Mouse (Mus musculus) ES-Bruce4 (cell line): ENCODE results near the gene Gpatch2. TPM values are rescaled to one million over a fixed set of nuclear protein-coding genes. Genes with fewer than 3 reads are reported as not detected.

Source experiments
- H3K27ac ChIP-seq: 2 replicates; pipeline ENCODE4 v1.5.1; 2012; ENCODE audit warnings: low read length, inconsistent platforms; ENCODE audit not compliant: insufficient read depth
- H3K27me3 ChIP-seq: 2 replicates; pipeline ENCODE4 v1.6.1; 2012; ENCODE audit warnings: mild to moderate bottlenecking, low read length, inconsistent platforms; ENCODE audit not compliant: control insufficient read depth, poor library complexity, insufficient read depth, severe bottlenecking
- H3K36me3 ChIP-seq: 2 replicates; pipeline ENCODE4 v1.6.1; 2012; ENCODE audit warnings: inconsistent platforms, mild to moderate bottlenecking, low read length, moderate library complexity; ENCODE audit not compliant: control insufficient read depth, poor library complexity, insufficient read depth, severe bottlenecking
- H3K4me1 ChIP-seq: one replicate; pipeline ENCODE4 v1.8.1; 2011; ENCODE audit warnings: low read length; ENCODE audit not compliant: control insufficient read depth, insufficient read depth
- H3K4me3 ChIP-seq: 2 replicates; pipeline ENCODE4 v1.5.1; 2011; ENCODE audit warnings: low read depth, mild to moderate bottlenecking, low read length
- H3K9ac ChIP-seq: 2 replicates; pipeline ENCODE4 v1.6.1; 2012; ENCODE audit warnings: low read depth, mild to moderate bottlenecking, inconsistent platforms; ENCODE audit not compliant: poor library complexity, severe bottlenecking
- H3K9me3 ChIP-seq: replicated peaks from 2 replicates; pipeline ENCODE4 v1.6.1; 2012; ENCODE audit warnings: mild to moderate bottlenecking, low read length, inconsistent platforms; ENCODE audit not compliant: control insufficient read depth, poor library complexity, insufficient read depth, severe bottlenecking
- CTCF ChIP-seq: IDR thresholded peaks from one replicate; pipeline ENCODE4 v1.8.1; 2011; ENCODE audit warnings: low read depth, low read length
- EP300 ChIP-seq: IDR thresholded peaks from 2 replicates; pipeline ENCODE4 v1.6.1; 2011; ENCODE audit warnings: low read depth, low read length; ENCODE audit not compliant: insufficient read depth
- POLR2A ChIP-seq: IDR thresholded peaks from one replicate; pipeline ENCODE4 v1.8.1; 2011; ENCODE audit warnings: low read length; ENCODE audit not compliant: insufficient read depth
- polyA plus RNA-seq: library from polyadenylated mRNA; stranded (reverse); fragments of >200 nt; gene quantifications from 2 replicates; pipeline ENCODE4 v1.2.4, GENCODE M21; 2011; ENCODE audit warnings: low read depth; ENCODE audit not compliant: missing spikeins, insufficient read depth, insufficient read length

Gene Gpatch2
- polyA plus RNA-seq, 1 experiment, result 27.0 TPM

DNA sequence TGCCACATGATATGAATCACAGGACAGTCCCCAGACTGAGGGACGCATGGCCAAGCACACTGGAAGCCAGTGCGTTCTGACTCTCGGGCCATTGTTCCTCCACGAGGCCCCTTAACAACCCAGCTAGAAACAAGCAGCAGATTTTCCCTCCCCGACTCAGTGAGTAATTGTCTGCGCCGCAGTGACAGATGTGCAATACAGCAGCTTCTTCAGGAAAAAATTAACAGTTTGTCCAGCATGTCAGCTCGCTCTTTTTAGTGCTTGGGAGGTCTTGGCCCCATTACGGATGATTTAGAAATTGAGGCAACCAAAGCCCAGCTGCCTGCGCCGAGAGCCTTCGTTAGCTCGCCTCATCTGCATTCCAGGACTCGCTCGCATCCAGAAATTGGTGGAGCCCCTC lies 140.9 kb downstream of the Gpatch2 start:
- H3K4me3 ChIP-seq, result no peak overlapping the region
- no peaks in the 10 kb centered on the region for H3K27me3 ChIP-seq
- H3K27ac ChIP-seq, result no peak overlapping the region
- TF ChIP-seq POLR2A (no peak), CTCF (no peak), EP300 (no peak)
- no peaks in the 10 kb centered on the region for H3K36me3 ChIP-seq
- H3K9ac ChIP-seq, result no peak overlapping the region
- no peaks in the 10 kb centered on the region for H3K4me1 ChIP-seq
- no peaks in the 10 kb centered on the region for H3K9me3 ChIP-seq

DNA sequence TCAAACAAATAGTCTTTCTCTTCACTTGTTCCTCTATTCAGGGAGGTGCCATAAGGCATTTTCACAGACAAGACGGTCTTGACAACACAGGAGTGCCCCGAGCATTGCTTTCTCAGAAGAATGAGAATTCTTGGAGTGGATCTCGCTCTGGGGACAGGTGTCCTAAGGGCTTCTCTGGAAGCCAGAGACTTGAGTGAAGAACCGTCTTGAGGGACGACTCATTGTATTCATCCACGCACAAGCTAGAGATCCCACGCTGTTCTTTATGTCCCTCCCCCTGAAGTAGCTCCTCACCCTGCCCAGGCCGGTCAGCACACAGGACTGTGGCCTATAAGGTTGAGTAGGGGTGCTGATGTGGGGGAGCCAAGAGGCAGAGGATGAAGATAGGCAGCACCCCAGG lies 141.6 kb downstream of the Gpatch2 start:
- no peak overlapping the region for H3K27ac ChIP-seq
- no peaks in the 10 kb centered on the region for H3K27me3 ChIP-seq
- no peaks in the 10 kb centered on the region for H3K36me3 ChIP-seq
- no peak for TF ChIP-seq EP300
- TF ChIP-seq CTCF, result no peak
- TF ChIP-seq POLR2A, result no peak
- H3K9me3 ChIP-seq, result no peaks in the 10 kb centered on the region
- no peaks in the 10 kb centered on the region for H3K4me1 ChIP-seq
- H3K4me3 ChIP-seq, result no peak overlapping the region
- no peak overlapping the region for H3K9ac ChIP-seq

DNA sequence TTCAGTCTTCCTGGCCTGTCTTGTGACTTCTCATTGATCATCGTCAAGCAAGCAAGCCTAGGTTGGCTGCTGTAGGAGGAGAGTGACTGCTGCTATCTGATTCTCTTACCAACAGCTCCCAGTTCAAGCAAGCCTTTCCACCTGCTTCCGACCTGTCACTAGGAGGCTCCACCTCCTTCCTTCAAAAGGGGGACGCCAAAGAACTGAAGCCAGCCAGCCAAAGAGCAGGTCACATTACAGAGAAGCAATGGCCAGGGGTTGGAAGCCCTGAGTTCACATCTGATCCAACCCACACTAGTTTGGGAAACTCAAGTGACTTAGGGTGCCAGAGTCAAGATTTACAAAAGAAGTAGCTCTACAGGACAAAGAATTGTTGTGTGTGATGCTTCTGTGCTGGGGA lies 144.9 kb downstream of the Gpatch2 start:
- Histone ChIP-seq H3K27me3 (no peaks in the 10 kb centered on the region), H3K9me3 (no peaks in the 10 kb centered on the region), H3K27ac (no peak overlapping the region), H3K36me3 (no peaks in the 10 kb centered on the region), H3K4me1 (no peaks in the 10 kb centered on the region), H3K4me3 (no peak overlapping the region), H3K9ac (no peak overlapping the region)
- peak; percentile 22 for TF ChIP-seq CTCF
- no peak for TF ChIP-seq EP300

DNA sequence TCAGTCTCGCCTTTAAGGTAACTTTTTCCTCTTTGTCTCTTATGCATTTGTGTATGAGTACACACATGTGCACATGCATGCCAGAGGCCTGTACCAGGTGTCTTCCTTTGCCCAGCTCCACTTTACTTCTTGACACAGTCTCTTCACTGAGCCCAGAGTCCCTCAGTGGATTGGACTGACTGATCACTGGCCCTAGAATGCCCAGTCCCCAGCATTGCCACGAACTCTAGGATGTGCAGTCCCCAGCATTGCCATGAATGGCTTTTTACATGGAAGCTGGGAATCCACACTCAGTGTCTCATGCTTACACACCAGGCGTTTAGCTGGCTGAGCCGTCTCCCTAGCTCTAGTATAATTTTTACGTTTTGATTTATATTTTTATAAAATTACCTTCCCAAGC lies 147.2 kb downstream of the Gpatch2 start:
- TF ChIP-seq EP300 (no peak), CTCF (no peak), POLR2A (no peak)
- no peaks in the 10 kb centered on the region for H3K36me3 ChIP-seq
- H3K9me3 ChIP-seq, result no peaks in the 10 kb centered on the region
- no peak overlapping the region for H3K4me3 ChIP-seq
- no peak overlapping the region for H3K9ac ChIP-seq
- no peaks in the 10 kb centered on the region for H3K27me3 ChIP-seq
- H3K27ac ChIP-seq, result no peak overlapping the region
- H3K4me1 ChIP-seq, result no peaks in the 10 kb centered on the region

DNA sequence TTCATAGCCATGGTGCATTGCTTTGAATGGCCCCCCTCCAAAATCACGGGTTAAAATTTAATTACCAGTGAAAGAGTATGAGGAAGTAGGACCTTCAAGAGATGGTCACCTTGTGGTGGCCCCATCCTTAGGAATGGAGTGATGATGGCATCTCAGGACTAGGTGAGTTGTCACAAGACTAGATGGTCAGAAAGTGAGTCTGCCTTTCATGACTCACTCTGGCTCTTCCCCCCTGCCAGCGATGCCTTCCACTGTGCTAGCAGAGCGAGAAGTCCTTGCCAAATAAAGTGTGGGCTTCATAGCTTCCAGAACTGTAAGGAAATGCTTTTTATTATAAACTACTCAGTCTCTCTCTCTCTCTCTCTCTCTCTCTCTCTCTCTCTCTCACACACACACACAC lies 150.1 kb downstream of the Gpatch2 start:
- Histone ChIP-seq H3K9ac (no peak overlapping the region), H3K9me3 (no peaks in the 10 kb centered on the region), H3K4me1 (no peaks in the 10 kb centered on the region), H3K36me3 (no peaks in the 10 kb centered on the region), H3K27ac (no peak overlapping the region), H3K27me3 (no peaks in the 10 kb centered on the region), H3K4me3 (no peak overlapping the region)
- no peak for TF ChIP-seq CTCF
- no peak for TF ChIP-seq POLR2A
- no peak for TF ChIP-seq EP300

DNA sequence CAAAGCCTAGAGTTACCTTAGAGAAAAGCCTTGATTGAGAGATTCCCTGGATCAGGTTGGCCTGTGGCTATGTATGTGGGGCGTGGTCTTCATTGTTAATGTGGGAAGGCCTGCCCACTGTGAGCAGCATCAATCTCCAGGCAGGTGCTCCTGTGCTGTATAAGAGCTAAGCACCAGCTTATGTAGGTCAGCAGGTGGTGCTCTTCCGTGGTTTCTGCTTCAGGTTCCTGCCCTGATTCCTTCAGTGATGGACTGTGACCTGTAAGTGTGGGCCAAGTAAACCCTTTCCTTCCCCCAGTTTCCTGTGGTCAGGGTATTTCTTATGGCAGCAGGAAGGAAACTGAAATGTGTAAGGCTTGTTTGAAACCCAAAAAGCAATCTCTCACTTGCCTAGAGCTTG lies 151.5 kb downstream of the Gpatch2 start:
- Histone ChIP-seq H3K36me3 (no peaks in the 10 kb centered on the region), H3K9ac (no peak overlapping the region), H3K9me3 (no peaks in the 10 kb centered on the region), H3K27me3 (no peaks in the 10 kb centered on the region), H3K4me3 (no peak overlapping the region), H3K4me1 (no peaks in the 10 kb centered on the region), H3K27ac (no peak overlapping the region)
- TF ChIP-seq POLR2A (no peak), EP300 (no peak), CTCF (peak; percentile 48)
